Mouse (Mus musculus): ENCODE measurements at regions not wholly inside any gene's neighbourhood (a gene's known extent, or its start where the extent isn't known, plus 50 kb on each side); places are given as distances from the start of the nearest gene placed in this dataset.

GRCm38 (mm10) chr16:66602686-66603085, 787.6 kb downstream of the Vgll3 start:
- no peak for TF ChIP-seq CTCF (IDR thresholded peaks at IDR 0.05; ENCODE audit: low read depth)
- TF ChIP-seq EP300 (IDR thresholded peaks at IDR 0.05; ENCODE audit: low read depth): no peak
